Mouse (Mus musculus) urinary bladder, postnatal 14 days (tissue): ENCODE results near the gene 1700014D04Rik.
"Not testable (repeated sequence)": the region's sequence is repeated elsewhere in the genome, so short reads cannot be mapped to it uniquely, and the experiment has no call there.

ENCODE experiments used
- DNase-seq: peaks from one replicate; pipeline ENCODE4 v3.0.0; 2021; ENCODE audit warnings: low spot score

Gene 1700014D04Rik

GRCm38 (mm10) chr13:59746711-59747110 is at the start of gene 1700014D04Rik:
1700014D04Rik (minus strand) TSS chr13:59746752.
- no peak for DNase-seq

- no peak for DNase-seq
These were observed 49.4 kb upstream of the 1700014D04Rik start for GRCm38 (mm10) chr13:59795807-59796465.

GRCm38 (mm10) chr13:59794786-59795185 is 48.2 kb upstream of the 1700014D04Rik start:
- no peak for DNase-seq

GRCm38 (mm10) chr13:59782145-59782544 is 35.6 kb upstream of the 1700014D04Rik start, which contains the start of gene Gm49354:
Gm49354 (minus strand) TSS chr13:59782245.
- DNase-seq = no peak

GRCm38 (mm10) chr13:59779744-59780264 is 33.3 kb upstream of the 1700014D04Rik start:
- DNase-seq = not testable (repeated sequence)

- no peak for DNase-seq
These were observed 32.7 kb upstream of the 1700014D04Rik start for GRCm38 (mm10) chr13:59779213-59779612.

GRCm38 (mm10) chr13:59775168-59775567 is 28.6 kb upstream of the 1700014D04Rik start:
- DNase-seq = no peak

- peak; percentile 77 for DNase-seq
These were observed 24.7 kb upstream of the 1700014D04Rik start for GRCm38 (mm10) chr13:59771257-59771656.

- no peak for DNase-seq
These were observed 24.3 kb upstream of the 1700014D04Rik start for GRCm38 (mm10) chr13:59770847-59771246.

GRCm38 (mm10) chr13:59770164-59770562 is 23.6 kb upstream of the 1700014D04Rik start:
- DNase-seq = peak; percentile 83

- DNase-seq = peak; percentile 99
These were observed 23.0 kb upstream of the 1700014D04Rik start, which contains the start of gene Isca1 for GRCm38 (mm10) chr13:59769296-59770163. Isca1 (minus strand) TSS chr13:59769810.

GRCm38 (mm10) chr13:59768531-59768930 is 22.0 kb upstream of the 1700014D04Rik start:
- no peak for DNase-seq

GRCm38 (mm10) chr13:59766786-59767515 is 20.4 kb upstream of the 1700014D04Rik start:
- peak; percentile 34 for DNase-seq

- no peak for DNase-seq
These were observed 16.2 kb upstream of the 1700014D04Rik start for GRCm38 (mm10) chr13:59762791-59763190.

GRCm38 (mm10) chr13:59756906-59757305 is 10.4 kb upstream of the 1700014D04Rik start:
- no peak for DNase-seq

GRCm38 (mm10) chr13:59750310-59750709 is 3.8 kb upstream of the 1700014D04Rik start:
- no peak for DNase-seq

- DNase-seq = no peak
These were observed 388 bp downstream of the 1700014D04Rik start for GRCm38 (mm10) chr13:59746164-59746563.

GRCm38 (mm10) chr13:59745462-59745861 is 1.1 kb downstream of the 1700014D04Rik start:
- DNase-seq = no peak

GRCm38 (mm10) chr13:59741697-59742096 is 4.9 kb downstream of the 1700014D04Rik start:
- peak; percentile 11 for DNase-seq

GRCm38 (mm10) chr13:59741096-59741495 is 5.5 kb downstream of the 1700014D04Rik start:
- DNase-seq = no peak

GRCm38 (mm10) chr13:59739397-59739796 is 7.2 kb downstream of the 1700014D04Rik start:
- no peak for DNase-seq

- no peak for DNase-seq
These were observed 8.1 kb downstream of the 1700014D04Rik start for GRCm38 (mm10) chr13:59738455-59738854.
